Mouse (Mus musculus): ENCODE measurements around the gene Cyp3a16. TPM values are rescaled to one million over a fixed set of nuclear protein-coding genes. Genes with fewer than 3 reads are reported as not detected.

Gene Cyp3a16
- polyA plus RNA-seq, 1 experiment = not detected

Other genes starting within 250 kb of the Cyp3a16 start
- gene Zfp655, start 238.0 kb downstream of the Cyp3a16 start, polyA plus RNA-seq (2012; rRNA removed) = 26.5 and 26.9 TPM in 2 replicates
- 17.7 and 20.5 TPM in 2 replicates for gene Zscan25, start 189.2 kb downstream of the Cyp3a16 start, polyA plus RNA-seq (2012; rRNA removed)
- gene Cyp3a57, start 124.4 kb downstream of the Cyp3a16 start, polyA plus RNA-seq (2012; rRNA removed) = 0.15 TPM in 1 of 2 replicates, not detected in the other
- not detected in 2 replicates for gene Cyp3a41b, start 115.0 kb upstream of the Cyp3a16 start, polyA plus RNA-seq (2012; rRNA removed)